Mouse (Mus musculus) neural tube, embryonic 11.5 days (tissue): ENCODE data around the gene Wdr34. TPM values are rescaled to one million over a fixed set of nuclear protein-coding genes. Genes with fewer than 3 reads are reported as not detected.

ENCODE experiments used
- ATAC-seq: fragments of 200-750 bp; cut with Nextera tagmentation; 2 replicates; pipeline ENCODE4 v1.8.0; 2017; ENCODE audit warnings: moderate number of reproducible peaks, mild to moderate bottlenecking, moderate TSS enrichment, moderate library complexity; ENCODE audit not compliant: insufficient read depth, low FRiP score, low TSS enrichment
- DNase-seq: peaks from one replicate; pipeline ENCODE4 v3.0.0-alpha.2; 2015; ENCODE audit warnings: low spot score
- H3K27ac ChIP-seq: fragments of 300-500 bp; sonication (generic); 2 replicates; pipeline ENCODE4 v1.5.1; 2014; ENCODE audit warnings: low read depth, mild to moderate bottlenecking, low read length
- H3K27me3 ChIP-seq: fragments of 300-500 bp; sonication (generic); 2 replicates; pipeline ENCODE4 v1.6.1; 2014; ENCODE audit warnings: mild to moderate bottlenecking, low read length, mixed read lengths; ENCODE audit not compliant: control insufficient read depth, insufficient read depth
- H3K36me3 ChIP-seq: fragments of 300-500 bp; sonication (generic); 2 replicates; pipeline ENCODE4 v1.6.1; 2014; ENCODE audit warnings: mild to moderate bottlenecking, low read length, moderate library complexity, mixed read lengths; ENCODE audit not compliant: control insufficient read depth, insufficient read depth
- H3K4me1 ChIP-seq: fragments of 300-500 bp; sonication (generic); 2 replicates; pipeline ENCODE4 v1.6.1; 2014; ENCODE audit warnings: low read length, mixed read lengths; ENCODE audit not compliant: control insufficient read depth, insufficient read depth
- H3K4me2 ChIP-seq: fragments of 300-500 bp; sonication (generic); 2 replicates; pipeline ENCODE4 v1.6.1; 2014; ENCODE audit warnings: low read depth, mild to moderate bottlenecking, moderate library complexity
- H3K4me3 ChIP-seq: fragments of 300-500 bp; sonication (generic); 2 replicates; pipeline ENCODE4 v1.5.1; 2014; ENCODE audit warnings: low read depth, low read length
- H3K9ac ChIP-seq: fragments of 300-500 bp; sonication (generic); 2 replicates; pipeline ENCODE4 v1.6.1; 2014; ENCODE audit warnings: mild to moderate bottlenecking, low read length
- H3K9me3 ChIP-seq: fragments of 300-500 bp; sonication (generic); 2 replicates; pipeline ENCODE4 v1.6.1; 2016; ENCODE audit warnings: low read length; ENCODE audit not compliant: control insufficient read depth
- WGBS: fragments of 180-500 bp; shearing (Covaris S2); extraction: QIAGEN DNeasy Blood & Tissue Kit; methylation state at CpG from one replicate; pipeline ENCODE4 v1.1.7; 2014; 5-methylcytosine and 5-hydroxymethylcytosine counted together
- polyA plus RNA-seq: library from polyadenylated mRNA; unstranded; fragments of >200 nt; fragmentation: Nextera tagmentation; extraction: Ambion mirVana; gene quantifications from 2 replicates; pipeline ENCODE4 v1.2.1, GENCODE M21; 2014

Wdr34 gene
- polyA plus RNA-seq, 1 experiment from 2014 or later, result 29.3 TPM

DNA sequence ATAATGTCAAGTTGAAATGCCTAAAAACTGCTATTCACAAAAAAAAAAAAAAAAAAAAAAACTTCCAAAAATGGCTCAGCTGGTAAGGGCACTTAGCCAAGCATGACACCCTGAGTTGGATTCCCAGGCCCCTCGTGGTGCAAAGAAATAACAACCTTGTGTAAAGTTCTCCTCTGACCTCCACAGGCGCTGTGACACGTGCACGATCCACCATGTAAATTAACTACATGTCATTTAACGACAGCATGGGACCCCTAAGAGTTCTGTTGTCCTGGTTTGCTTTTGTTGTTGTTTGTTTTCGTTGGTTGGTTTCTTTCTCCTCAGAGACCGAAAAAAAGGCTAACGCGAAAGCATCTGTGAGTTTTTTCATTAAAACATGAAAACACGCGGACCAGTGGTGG, 580 bp downstream of the Wdr34 start:
- 65% methylated on average over 11 of the region's 11 CpGs for WGBS
- DNase-seq, result no peak

DNA sequence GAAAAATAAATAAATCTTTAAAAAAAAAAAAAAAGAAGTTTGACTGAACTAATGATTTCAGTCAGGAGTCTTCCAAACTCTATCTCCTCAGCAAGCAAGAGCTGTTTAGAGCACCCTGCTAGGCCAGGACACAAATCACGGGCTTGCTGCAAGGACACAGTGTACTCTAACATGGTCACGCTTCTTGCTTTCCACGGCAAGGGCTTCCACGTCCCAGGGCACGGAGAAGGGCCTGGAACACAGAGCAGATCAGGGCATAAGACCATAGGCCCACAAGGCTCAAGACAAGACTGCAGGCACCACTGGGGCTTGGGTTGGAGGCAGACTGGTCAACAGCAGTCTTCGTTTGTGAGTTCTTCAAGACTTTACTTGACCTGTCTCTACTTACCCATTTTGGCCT, 1.6 kb downstream of the Wdr34 start:
- no peaks in the 10 kb centered on the region for H3K4me1 ChIP-seq
- 96% methylated on average over 6 of the region's 6 CpGs for WGBS
- no peak for DNase-seq
- no peak overlapping the region for H3K4me3 ChIP-seq
- no peak overlapping the region for H3K9ac ChIP-seq
- H3K9me3 ChIP-seq, result no peaks in the 10 kb centered on the region
- no peak overlapping the region for H3K27ac ChIP-seq
- no peak overlapping the region for H3K4me2 ChIP-seq
- no peaks in the 10 kb centered on the region for H3K36me3 ChIP-seq
- no peaks in the 10 kb centered on the region for H3K27me3 ChIP-seq
- no peak for ATAC-seq

More for the DNA sequence above, 580 bp downstream of the Wdr34 start:
- no peaks in the 10 kb centered on the region for H3K4me1 ChIP-seq
- peak overlapping the region; percentile 52 for H3K9ac ChIP-seq
- H3K27me3 ChIP-seq, result no peaks in the 10 kb centered on the region
- no peak for ATAC-seq
- peak overlapping the region; percentile 44 for H3K4me3 ChIP-seq
- H3K27ac ChIP-seq, result peak overlapping the region; percentile 72
- no peaks in the 10 kb centered on the region for H3K9me3 ChIP-seq
- no peaks in the 10 kb centered on the region for H3K36me3 ChIP-seq
- peak overlapping the region; percentile 53 for H3K4me2 ChIP-seq

DNA sequence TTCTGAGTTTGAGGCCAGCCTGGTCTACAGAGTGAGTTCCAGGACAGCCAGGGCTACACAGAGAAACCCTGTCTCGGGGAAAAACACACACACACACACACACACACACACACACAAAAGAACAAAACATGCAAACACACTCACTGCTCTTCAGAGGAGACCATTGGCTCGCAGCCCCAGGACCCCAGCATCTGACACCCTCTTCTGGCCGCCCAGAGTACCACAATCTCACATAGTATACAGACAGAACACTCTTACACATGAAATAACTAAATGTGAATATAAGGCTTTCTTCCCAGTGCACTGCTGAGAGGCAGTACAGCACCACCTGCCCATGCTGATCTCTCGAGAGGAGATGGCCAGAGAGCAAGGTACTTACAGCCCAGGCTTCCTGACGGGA, 4.1 kb downstream of the Wdr34 start:
- no peaks in the 10 kb centered on the region for H3K27me3 ChIP-seq
- H3K9me3 ChIP-seq, result no peaks in the 10 kb centered on the region
- no peak for ATAC-seq
- 84% methylated on average over 5 of the region's 5 CpGs for WGBS
- no peak for DNase-seq
- no peak overlapping the region for H3K4me2 ChIP-seq
- H3K9ac ChIP-seq, result no peak overlapping the region
- no peaks in the 10 kb centered on the region for H3K4me1 ChIP-seq
- no peaks in the 10 kb centered on the region for H3K36me3 ChIP-seq
- no peak overlapping the region for H3K4me3 ChIP-seq
- no peak overlapping the region for H3K27ac ChIP-seq

DNA sequence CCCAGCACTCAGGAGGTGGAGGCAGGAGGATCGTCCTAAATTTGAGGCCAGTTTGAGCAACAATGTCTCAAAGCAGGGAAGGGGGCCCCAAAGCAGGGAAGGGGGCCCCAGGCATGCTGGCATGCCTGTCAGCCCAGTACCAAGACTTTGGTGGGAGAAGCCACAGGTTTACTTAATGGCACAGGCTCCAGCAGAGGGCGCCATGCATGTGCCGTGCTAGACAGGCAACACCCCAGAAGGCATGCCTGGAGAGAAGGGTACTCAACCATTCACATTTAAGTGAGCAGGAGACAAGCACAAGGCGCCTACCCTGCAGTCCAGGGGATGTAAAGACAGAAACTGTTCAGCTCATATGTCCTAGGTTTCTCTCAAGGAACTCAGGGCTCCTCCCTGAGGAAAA, 6.2 kb downstream of the Wdr34 start:
- H3K4me2 ChIP-seq, result no peak overlapping the region
- ATAC-seq (0 out of 2 replicates have a peak, but pooled peaks have one; percentile 35), DNase-seq (peak; percentile 83)
- H3K27me3 ChIP-seq, result no peaks in the 10 kb centered on the region
- H3K36me3 ChIP-seq, result no peaks in the 10 kb centered on the region
- WGBS, result 9% methylated on average over 4 of the region's 4 CpGs
- H3K9ac ChIP-seq, result no peak overlapping the region
- no peak overlapping the region for H3K4me3 ChIP-seq
- H3K27ac ChIP-seq, result no peak overlapping the region
- no peaks in the 10 kb centered on the region for H3K9me3 ChIP-seq
- H3K4me1 ChIP-seq, result no peaks in the 10 kb centered on the region

DNA sequence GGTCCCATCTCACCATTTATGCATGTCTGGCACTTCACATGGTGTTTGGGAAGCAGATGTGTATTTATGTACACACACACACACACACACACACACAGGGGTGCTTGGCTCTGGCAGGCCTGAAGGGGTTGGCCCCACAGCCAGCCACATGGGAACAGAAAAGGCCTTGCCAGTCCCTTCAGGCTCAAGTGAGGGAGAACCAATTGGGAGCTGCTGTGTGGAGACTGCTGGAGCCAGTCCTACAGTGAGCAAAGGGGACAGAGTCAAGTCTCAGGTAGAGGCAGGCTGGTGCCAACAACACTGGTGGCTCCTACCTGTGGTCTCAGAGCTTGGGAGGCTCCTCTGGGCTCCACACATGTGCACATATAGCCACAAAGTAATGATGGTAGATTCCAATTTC, 9.0 kb downstream of the Wdr34 start:
- Histone ChIP-seq H3K27ac (no peak overlapping the region), H3K27me3 (no peaks in the 10 kb centered on the region), H3K4me2 (no peak overlapping the region), H3K9ac (no peak overlapping the region), H3K9me3 (no peaks in the 10 kb centered on the region), H3K4me3 (no peak overlapping the region), H3K4me1 (no peaks in the 10 kb centered on the region), H3K36me3 (no peaks in the 10 kb centered on the region)
- ATAC-seq (no peak), DNase-seq (no peak)

DNA sequence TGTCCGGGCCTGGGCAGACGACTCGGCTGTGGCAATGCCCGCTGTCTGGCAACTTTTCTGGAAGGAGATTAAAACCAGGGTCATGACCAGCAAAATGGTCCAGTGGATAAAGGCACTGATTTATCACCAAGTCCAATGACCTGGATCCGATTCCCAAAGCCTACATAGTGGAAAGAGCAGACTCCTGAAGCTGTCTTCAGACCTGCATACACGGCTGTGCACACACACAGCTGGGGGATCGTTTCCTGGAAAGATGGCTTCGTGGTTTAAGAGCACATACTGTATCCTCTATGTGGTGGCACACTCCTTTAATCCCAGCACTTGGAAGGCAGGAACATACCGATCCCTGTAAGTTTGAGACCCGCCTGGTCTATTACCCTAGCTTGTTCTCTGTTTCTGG, 10.3 kb downstream of the Wdr34 start:
- no peaks in the 10 kb centered on the region for H3K9me3 ChIP-seq
- no peaks in the 10 kb centered on the region for H3K27me3 ChIP-seq
- no peak for ATAC-seq
- H3K27ac ChIP-seq, result no peak overlapping the region
- no peaks in the 10 kb centered on the region for H3K4me1 ChIP-seq
- WGBS, result 93% methylated on average over 10 of the region's 10 CpGs
- H3K4me3 ChIP-seq, result no peak overlapping the region
- no peak for DNase-seq
- no peak overlapping the region for H3K9ac ChIP-seq
- H3K4me2 ChIP-seq, result no peak overlapping the region
- no peaks in the 10 kb centered on the region for H3K36me3 ChIP-seq

DNA sequence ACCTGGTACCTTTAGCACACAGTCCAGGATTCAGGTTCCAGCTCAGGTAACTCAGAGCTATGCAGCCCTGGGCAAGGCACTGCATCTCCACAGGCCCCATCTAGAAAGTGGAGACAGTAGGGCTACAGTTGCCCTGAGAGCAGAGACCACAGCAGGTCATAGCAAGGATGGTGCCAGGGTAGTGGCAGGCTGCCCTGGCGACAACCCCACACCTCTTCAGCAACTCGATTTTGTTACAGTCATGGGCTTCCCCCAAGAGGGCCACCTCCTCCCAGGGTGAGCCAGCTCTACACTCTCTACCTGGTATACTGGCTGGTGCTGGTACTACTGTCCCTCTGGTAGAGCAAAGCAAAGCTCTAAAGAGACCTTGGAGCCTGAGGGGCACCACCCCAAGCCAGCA, 10.9 kb downstream of the Wdr34 start:
- no peaks in the 10 kb centered on the region for H3K36me3 ChIP-seq
- WGBS, result 87% methylated on average over 2 of the region's 2 CpGs

DNA sequence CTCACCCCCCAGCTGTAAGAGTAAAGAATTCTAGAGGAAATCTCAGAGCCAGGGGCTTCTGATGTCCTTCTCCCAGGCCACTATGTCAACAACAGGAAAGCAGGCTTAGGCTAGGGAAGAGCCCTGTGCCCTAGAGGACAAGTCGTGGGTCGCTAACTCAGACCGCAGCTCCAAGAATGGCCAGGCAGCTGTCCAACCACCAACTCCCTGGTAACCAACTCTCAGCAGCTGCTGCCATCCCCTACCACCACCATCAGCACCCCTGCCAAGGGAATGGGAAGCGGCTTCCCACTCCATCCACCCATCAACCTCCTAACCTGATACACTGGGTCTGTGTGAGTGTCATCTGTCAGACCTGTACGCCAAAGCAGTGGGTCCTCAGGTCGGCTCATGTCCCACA, 15.7 kb downstream of the Wdr34 start:
- DNase-seq (no peak), ATAC-seq (no peak)
- Histone ChIP-seq H3K27ac (no peak overlapping the region), H3K9me3 (no peaks in the 10 kb centered on the region), H3K36me3 (peaks cover 23% of the 10 kb centered on the region), H3K27me3 (no peaks in the 10 kb centered on the region), H3K4me2 (no peak overlapping the region), H3K4me1 (no peaks in the 10 kb centered on the region), H3K9ac (no peak overlapping the region), H3K4me3 (no peak overlapping the region)
- WGBS, result 74% methylated on average over 6 of the region's 6 CpGs

More for the DNA sequence above, 10.9 kb downstream of the Wdr34 start:
- DNase-seq (no peak), ATAC-seq (no peak)
- Histone ChIP-seq H3K4me1 (no peaks in the 10 kb centered on the region), H3K4me3 (no peak overlapping the region), H3K27ac (no peak overlapping the region), H3K4me2 (no peak overlapping the region), H3K9me3 (no peaks in the 10 kb centered on the region), H3K9ac (no peak overlapping the region), H3K27me3 (no peaks in the 10 kb centered on the region)

DNA sequence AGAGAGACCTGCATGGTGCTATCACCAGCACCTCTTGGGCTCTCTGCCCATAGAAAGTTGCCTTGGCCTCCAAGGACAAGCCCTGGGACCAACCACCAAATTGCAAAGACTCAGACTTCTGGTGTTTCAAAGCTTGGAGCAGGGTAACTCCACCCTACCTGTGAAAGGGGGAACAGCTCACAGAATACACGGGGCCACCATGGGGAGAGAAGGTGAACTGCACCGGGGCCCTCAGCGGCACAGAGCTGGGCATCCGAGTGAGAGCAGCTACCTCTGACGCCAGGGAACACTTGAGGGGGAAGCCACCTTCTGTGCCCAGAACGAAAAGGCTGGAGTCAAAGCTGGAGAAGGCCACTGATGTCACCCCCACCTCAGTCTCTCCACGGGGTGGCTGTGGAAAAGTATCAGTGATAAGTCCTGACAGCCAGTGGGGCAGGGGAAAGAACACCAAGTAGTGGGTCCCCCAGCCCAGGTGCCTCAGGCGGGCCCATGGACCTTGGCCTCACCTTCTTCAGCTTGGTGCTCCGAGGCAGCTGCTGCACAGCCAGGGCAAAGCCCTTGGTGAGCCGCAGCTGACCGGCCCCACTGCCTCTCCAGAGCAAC, 16.3 kb downstream of the Wdr34 start:
- ATAC-seq, result no peak
- Histone ChIP-seq H3K4me1 (no peaks in the 10 kb centered on the region), H3K4me2 (no peak overlapping the region), H3K27me3 (no peaks in the 10 kb centered on the region), H3K27ac (no peak overlapping the region), H3K9me3 (no peaks in the 10 kb centered on the region), H3K36me3 (peaks cover 25% of the 10 kb centered on the region), H3K4me3 (no peak overlapping the region), H3K9ac (no peak overlapping the region)
- WGBS, result 66% methylated on average over 11 of the region's 11 CpGs
- no peak for DNase-seq
